Mouse (Mus musculus) yolk sac, embryonic 10.5 days (tissue): ENCODE data around the gene Ror1.
A peak's percentile ranks its signal among the peaks of the same experiment; 100 is the strongest.

Source experiments
- DNase-seq: peaks from one replicate; pipeline ENCODE4 v3.0.0-alpha.2; 2017; ENCODE audit warnings: low spot score

Gene Ror1

DNA sequence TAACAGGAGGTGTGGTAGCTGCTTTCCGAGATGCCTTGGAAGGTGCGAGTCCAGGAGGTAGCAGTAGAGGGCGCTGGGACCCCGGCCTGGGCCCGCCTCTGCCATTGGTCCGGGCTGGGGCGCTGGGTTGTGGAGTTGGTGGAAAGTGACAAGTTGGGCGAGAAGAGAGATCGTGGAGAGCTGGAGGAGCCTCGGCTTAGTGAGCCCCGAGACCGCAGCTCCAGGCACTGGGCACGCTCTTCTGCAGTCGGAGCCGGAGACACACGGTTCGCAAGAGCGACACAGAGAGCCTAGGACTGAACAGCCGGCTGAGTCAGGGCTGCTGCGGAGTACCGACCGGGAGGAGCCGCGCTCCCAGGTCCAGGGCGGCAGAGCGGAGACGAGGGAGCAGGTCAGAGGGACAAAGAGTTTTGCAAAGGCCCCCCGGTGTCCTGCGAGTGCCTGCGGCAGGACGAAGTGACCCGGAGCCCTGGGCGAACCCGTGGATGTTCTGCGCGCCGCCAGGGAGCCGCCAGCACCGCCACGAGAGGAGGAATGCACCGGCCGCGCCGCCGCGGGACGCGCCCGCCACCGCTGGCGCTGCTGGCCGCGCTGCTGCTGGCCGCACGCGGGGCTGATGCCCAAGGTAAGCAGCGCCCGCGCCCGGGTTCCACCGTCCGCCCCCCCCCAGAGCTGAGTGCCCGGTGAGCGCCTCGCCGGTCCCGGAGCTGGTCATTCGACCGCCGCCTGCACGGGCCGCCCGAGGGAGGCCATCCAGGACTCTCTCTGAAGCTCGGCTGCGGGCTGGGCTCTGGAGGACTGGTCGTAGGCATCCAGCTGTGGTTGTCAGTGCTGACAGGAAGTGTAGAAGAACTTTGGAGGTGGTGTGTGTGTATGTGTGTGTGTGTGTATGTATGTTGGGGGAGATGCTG, at the start of gene Ror1:
TSS of gene Ror1 (plus strand) at position 107 of the 911 bp plus-strand sequence.
- DNase-seq, result peak; percentile 87

DNA sequence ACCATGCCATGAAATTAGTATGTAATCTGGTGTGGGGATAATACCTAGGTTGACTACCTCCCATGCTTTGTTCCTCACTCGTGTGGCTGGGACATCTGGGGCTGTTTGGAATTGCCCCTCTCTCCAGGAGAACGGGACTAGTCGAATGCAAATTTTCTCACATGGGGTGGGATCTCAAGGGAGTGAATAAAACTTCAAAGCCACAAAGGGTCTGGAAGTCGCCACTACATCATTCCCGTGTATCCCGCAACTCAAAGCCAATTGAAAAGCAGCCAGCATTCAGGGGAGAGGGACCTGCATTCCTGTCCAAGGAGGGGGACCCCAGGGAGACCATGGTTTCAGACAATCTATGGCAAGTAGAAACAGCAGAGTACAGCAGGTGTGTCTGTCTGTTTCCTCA, 48.5 kb upstream of the Ror1 start:
- DNase-seq, result no peak

DNA sequence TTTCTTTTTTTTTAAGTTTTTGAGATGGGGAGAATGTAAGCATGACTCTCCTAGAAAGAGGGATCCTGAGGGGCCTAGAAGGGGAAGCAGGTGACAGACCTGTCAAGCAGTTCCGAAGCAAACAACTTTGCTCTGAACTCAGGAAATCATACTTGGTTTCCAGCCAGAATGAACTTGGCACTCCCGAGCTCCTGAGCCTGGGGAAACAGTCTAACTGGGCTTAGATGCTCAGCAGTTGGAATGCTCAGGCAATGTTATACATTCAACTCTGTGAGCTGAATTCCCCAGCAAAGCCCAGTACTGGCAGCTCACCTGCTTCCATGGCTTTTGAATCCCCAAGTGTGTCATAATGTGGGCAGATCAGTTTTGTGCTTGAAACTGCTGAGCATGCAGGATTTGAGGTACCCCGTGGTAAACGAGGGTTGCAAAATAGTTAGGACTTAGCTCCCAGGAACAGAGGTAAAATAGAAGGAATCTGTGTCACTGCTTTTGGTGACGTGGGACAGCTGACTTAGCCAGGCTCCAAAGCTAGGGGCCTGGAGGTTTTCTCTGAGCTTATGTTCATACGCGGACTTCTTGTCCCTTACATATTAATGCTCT, 47.1 kb upstream of the Ror1 start:
- no peak for DNase-seq

DNA sequence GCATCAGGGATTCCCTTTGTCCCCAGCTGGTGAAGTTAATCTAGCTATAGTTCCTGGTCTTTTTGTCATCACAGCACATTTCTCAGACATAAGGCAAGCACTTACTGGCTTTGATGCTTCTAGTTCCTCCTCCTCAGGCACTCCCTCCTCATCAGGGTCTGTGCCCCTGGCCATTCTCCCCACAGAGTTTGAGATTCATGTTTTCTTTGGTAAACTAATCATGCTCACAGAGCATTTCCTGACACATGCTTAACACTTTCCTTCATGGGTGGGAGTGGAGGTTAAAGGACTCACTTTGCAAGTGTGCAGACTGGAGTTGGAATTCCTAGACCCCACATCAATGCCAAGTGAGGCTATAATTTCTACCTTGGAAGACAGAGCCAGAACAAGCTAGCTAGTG, 43.8 kb upstream of the Ror1 start:
- no peak for DNase-seq

DNA sequence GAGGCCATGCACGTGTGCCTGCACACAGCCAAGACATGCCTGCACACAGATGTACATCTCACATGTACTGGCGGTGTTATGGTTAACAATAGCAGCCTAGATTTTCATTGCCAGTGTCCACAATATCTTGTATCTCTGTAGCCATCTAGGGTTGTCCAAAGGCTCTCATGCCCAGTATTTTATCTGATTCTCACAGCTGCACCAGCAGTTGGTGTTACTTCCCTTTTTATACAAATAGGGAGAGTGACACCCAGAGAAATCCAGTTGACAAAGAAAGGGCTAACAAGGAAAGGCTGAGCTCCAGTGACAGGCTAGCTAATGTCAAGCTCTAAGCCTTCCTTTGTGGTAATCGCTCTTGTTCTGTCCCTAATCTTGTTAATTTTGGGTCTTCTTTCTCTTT, 43.3 kb upstream of the Ror1 start:
- no peak for DNase-seq

DNA sequence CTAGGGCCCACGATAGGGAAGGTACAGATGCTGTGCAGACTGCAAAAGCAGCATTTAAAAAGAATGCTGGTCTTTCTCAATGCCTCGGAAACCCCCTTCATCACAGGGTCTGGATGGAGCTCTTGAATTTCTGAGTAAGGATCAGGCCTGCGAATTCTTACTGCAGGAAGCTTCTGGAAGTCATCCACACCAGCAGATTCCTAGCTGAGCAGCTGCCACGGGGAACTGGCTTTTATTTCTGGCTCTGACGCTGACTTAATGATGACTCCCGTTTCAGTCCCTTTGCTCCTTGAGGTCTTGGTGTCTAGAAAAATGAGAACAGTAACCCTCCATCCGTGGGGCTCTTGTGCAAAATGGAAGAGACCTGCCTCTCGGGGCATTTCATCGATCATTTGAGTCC, 39.5 kb upstream of the Ror1 start:
- peak; percentile 24 for DNase-seq

DNA sequence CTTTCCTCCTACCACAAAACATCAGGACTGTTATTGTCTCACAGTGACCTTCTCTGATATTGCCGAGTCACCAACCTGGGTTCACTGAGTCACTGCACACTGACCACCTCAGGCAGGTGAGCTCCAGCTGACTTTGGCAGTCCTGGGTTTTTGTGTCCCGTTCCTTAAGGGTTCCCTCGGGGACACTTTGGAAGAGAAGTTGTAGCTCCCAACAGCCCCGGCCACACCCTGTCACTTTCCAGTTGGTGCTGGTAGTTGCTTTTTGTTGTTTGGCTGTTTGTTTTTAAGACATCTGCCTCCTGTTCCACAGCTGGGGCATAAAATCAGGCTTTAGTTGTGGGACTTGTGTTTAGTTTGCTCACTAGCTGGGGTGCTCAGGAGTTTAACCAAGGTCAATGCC, 39.1 kb upstream of the Ror1 start:
- no peak for DNase-seq

DNA sequence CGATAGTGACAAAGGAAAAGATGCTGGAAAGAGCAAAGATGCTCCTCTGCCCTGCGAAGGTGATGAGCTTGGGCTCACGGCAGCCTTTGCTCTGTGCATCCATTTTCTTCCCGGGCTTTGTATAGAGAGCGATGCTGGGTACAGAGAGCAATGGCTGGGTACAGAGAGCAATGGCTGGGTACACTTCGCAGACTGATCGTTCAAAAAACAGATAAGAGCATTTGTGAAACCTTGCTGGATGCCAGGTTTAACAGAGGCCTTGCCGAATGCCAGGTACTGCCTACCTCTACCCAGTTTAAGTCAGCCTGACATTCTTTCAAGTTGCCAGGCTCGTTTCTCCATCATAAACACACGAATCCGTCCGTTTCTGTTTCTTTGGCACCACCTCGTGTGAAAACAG, 38.2 kb upstream of the Ror1 start:
- no peak for DNase-seq

DNA sequence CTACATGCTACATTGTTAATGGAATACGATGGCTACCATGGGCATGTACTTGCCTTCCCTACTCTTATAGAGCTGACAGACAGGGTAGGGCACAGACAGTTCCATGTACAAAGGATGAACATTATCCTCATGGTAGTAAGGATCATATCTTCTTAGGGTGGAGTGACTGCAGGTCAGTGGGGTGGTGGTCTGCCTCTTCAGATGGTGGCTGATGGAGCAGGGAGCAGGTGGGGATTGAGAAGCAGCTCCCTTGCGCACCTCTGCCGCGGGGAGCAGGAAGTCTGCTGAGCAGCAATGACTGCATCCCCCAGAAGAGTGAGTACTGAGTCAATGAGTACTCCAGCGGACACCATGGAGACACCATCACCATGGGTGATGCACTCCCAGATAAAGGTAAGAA, 37.0 kb upstream of the Ror1 start:
- DNase-seq, result no peak

DNA sequence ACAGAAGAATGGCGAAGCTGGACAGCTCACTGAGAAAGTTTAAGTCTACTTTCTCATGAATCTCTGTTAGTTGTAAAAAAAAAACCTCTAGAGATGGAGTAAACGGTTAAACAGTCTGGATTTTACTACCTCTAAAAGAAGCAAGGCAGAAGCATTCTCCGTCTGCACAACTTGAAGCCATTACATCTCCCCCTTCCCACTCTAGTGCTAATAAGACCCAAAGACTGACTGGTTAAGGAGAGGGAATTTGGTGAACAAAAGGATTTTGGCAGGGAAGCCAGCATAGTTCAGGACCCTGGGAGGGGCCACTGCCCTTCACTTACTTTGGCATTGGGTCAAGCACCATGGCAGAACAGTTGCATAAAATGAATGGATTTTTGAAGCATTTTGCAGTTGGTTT, 35.8 kb upstream of the Ror1 start:
- DNase-seq, result no peak

DNA sequence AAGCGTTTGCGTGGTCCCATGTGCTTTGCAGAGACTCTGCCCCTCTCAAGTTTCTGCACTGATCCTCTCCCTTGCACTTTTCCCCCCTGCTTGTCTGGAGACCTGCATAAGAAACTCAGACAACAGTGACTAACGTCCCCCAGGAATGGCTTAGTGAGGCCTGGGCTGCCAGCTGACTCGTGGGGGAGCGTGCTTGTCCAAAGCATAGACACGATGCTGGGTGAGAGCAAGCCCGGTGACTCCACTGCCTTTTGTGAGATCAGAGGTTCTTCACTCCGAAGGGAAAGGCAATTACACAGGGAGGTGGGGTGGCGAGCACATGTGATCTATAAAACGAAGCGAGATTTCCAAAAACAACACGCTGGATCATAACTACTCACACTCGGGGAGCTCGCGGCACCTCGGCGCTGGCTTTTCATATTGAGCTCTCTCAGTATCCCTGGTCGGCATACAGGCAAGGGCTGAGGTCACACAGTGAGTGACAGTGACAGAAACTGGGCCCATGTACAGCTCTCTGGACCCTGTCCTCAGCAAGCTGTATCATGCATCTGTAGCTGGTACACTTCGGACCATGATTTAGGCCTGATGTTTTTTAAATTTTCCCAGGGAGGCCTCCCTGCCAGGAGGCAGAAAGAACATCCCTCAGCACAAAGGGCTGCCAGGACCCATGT, 34.1 kb upstream of the Ror1 start:
- no peak for DNase-seq

DNA sequence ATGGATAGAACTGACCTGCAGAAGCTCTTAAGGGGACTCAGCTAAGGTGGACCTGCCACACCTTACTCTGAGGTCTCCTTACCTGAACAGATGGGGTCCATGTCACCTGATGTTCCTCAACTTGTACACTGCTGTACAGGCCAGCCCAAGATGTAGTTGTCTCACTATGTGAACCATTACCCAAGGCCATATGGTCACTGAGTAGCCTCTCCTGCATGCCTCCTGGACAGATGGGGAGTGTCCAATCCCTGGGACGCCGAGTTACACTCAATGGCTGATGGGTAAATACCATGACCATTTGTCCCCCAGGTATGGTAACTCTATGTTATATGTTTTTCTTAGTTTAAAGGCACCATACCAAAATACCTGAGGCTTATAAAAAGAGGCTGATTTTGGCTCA, 29.9 kb upstream of the Ror1 start:
- no peak for DNase-seq

DNA sequence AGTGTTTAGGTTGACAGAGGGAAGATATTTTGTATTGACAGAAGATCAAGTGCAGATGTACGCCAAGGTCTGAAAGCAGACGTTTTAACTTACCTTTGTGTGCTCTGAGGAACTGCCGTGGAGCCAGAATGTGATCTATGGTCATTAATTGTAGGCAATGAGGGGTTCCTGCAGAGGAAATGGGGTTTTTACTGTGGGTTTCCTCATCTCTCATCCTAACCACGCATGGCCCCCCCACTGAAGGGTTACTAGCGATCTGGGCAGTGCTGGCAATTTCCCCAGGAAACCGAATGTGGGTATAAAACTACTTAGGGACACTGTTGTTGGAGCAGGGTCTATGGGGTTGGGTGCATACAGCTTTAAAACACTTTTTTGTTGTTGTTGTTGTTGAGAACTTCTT, 25.5 kb upstream of the Ror1 start:
- DNase-seq, result no peak

DNA sequence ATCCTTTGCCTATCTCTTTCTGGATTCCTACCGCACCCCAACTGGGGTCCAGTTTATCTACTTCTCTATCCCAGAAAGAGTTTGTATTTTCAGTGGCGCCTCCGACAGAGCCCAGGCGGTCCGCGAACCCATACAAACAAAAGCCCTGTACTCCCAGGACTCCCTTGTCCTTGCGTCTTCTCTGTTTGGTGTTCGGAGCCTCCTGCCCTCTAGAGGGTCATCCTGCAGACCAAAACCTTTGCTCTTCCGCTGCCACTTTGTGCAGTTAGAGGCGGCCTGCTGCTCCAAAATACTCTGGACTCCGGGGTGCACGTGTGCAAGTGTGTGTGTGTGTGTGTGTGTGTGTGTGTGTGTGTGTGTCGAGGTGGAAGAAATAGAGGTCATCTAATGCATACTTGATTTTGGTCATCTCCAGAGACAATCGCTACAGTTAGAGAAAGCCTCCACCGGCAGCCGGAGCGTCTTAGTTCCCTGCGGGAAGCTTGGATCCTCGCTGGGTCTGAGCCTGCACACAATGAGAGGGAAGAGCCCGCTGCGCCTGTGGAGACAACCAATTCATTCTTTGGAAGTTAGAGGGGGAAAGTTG, 1.1 kb downstream of the Ror1 start:
- no peak for DNase-seq

DNA sequence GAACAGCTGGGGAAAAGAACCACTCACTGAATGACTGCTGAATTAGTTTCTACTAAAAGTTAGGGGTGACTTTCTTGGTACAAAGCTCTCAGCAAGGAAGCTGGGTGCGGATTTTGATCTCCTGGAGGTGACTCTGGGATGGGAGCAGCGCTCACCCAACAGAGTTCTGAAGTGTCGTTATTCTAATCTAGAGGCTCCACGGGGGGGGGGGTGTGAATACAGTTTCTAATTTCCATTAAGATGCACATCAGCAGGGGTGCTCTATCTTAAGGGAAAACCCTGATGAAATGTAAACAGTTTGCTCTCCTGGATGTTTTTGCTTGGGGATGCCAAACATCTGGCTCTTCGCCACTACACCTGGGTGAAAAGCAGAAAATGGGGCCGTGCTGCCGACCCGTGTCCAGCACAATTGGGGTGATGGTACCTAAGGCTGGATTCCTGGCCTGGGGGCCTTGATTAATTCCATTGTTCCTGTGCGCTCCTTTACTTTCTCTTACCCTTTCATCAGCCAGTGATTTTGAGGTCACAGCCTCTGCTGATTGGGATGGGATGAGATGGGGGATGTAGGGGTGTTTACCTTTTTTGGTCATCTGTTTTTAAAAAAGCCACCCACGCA, 1.9 kb downstream of the Ror1 start:
- no peak for DNase-seq

DNA sequence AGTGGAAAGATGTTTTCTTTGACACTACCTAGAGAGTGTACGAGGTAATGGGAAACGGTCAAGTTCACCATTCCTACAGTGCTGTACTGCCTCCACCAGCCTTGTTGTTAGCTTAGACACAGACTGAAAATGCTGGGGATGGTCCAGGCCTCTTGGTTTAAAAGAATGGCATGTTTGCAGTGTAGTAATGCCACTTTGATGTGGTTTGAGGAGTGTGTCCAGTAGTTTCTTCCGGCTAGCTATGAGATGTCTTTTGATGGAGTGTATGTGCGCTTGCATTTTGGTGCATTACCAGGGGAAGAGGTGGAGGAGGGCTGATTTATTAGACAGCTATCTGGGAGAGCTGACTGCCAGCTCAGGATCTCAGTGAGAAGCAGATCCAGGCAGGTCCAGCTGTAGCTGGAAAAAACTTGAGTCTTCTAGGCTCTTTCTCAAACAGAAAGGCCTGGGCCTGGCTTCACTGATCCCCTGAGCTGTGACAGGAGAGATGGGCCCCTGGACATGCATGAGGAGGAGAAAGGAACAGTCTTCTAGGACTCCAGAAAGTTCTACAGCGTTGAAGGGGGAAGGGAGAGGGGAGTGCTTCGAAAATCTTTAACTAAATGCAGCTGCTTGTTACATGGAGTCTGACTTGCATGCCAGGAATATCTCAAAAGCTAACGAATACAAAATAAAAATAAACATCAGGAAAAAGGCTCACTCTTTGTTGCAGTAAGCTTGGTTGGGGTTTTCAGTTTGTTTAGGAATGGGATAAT, 5.7 kb downstream of the Ror1 start:
- peak; percentile 19 for DNase-seq

DNA sequence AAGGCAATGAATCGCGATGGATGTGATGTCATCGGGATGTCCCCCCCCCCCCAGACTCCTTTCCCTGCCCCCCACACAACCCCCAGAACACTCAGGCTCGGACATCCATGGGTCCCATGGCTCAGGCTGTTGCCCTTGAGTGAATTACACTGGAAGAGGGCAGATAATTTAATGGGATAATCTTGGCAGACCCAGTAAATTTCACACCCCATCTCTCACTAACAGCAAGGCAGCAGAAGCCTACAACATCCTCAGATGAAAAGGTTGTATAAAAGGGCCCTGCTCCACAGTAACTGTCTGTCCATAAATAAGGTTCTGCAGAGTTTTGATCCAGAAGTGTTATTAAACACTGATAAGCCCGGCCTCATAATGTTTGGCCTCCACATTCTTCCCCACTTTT, 6.3 kb downstream of the Ror1 start:
- DNase-seq, result no peak

DNA sequence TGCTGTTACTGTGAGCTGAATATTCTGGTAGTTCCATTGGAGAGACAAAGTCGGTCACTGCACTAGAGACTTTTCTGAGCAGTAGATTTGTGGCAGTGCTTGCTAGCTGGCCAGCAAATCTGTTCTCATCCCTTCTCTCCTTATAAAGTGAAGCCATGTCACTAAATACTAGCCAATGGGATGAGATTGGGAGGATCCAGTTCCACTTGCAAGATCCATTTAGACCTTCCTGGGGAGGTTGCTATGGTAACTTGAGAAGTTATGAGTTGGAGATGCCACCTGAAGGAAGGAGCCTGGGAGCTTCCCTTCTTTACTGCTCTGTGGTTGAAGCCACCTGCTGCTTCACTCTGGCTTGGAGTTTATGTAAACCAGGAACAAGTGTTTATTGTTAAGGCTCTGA, 8.7 kb downstream of the Ror1 start:
- no peak for DNase-seq

DNA sequence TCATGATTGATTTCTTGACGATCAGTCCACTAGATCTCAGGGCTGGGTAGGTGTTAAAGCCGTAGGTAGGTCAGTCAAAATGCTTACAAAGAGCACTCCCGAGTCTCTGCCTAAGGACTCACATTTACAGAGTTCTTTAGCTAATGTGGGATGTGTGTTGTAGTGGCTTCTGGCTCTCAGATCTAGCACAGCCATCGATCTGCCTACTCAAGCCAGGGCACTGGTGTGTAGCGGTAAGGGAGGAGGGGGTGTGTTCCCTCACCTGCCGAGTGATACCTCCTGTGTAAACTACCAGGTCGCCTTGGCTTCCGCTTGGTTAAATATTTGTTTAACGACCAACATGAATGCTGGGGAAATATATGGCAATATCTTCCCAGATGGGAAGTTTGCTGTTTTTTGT, 12.0 kb downstream of the Ror1 start:
- no peak for DNase-seq

DNA sequence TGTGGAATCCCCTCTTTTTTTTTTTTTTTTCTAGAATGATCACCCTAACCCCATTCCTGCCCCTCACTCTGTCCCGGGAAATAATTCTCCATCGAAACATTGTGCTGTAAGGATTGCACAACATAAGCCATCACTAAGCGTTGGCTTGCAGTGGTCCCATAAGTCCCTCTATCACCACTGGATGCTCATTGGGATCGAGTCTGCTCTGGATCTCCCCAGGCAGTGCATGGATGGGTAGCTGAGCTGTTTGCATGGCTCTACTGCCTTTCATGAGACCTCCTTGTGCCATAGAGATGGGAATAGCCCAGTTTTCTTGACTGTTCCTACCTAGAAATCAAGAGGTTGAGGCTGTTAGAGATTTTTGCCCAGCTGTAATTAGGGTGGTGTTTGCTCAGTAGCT, 13.0 kb downstream of the Ror1 start:
- DNase-seq, result no peak

DNA sequence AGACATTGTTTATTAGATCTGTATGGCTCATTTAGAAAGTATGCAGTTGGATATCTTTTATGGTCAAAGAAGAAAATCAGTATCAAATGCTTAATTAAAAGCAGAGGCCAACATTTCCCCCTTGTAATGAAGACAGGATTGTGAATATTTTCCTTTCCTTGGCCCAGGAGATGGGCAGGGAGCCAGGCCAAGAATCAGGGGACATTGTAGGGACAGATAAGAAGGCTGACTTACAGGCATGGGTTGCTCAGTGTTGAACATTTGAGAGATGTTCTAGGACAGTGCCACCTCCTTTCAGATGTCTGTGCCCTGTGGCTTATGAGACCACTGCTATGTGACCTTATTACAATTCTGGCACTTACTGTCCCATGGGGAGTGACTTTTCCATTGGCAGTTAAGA, 18.6 kb downstream of the Ror1 start:
- no peak for DNase-seq

DNA sequence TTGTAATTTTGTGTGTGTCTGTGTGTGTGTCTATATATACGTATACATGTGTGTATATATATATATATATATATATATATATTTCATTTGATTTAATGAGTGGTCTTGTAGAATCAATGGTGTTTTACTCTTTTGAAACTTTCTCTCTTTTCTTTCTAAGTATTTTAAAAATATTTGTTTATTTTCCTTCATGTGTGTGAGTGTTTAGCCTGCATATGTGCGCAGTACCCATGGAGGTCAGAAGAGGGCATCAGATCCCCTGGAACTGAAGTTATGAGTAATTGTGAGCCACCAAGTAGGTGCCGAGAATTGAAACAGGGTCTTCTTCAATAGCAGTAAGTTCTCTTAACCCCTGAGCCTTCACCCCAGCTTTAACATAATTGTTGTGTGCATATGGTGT, 20.8 kb downstream of the Ror1 start:
- no peak for DNase-seq
